Mouse (Mus musculus) stomach, embryonic 16.5 days (tissue): Measurements from ENCODE around the gene Tsc2. TPM values are rescaled to one million over a fixed set of nuclear protein-coding genes. Genes with fewer than 3 reads are reported as not detected.

Experiments used
- ATAC-seq: fragments of 200-750 bp; cut with Nextera tagmentation; 2 replicates; pipeline ENCODE4 v1.8.0; 2017; ENCODE audit warnings: moderate number of reproducible peaks, moderate TSS enrichment; ENCODE audit not compliant: insufficient read depth, low FRiP score
- H3K27ac ChIP-seq: fragments of 300-500 bp; sonication (generic); 2 replicates; pipeline ENCODE4 v1.5.1; 2014; ENCODE audit warnings: low read length
- H3K27me3 ChIP-seq: fragments of 300-500 bp; sonication (generic); 2 replicates; pipeline ENCODE4 v1.6.1; 2014; ENCODE audit warnings: low read length, control low read depth, mixed read lengths; ENCODE audit not compliant: control insufficient read depth, insufficient read depth
- H3K36me3 ChIP-seq: fragments of 300-500 bp; sonication (generic); 2 replicates; pipeline ENCODE4 v1.6.1; 2014; ENCODE audit warnings: low read length; ENCODE audit not compliant: control insufficient read depth, insufficient read depth
- H3K4me1 ChIP-seq: fragments of 300-500 bp; sonication (generic); 2 replicates; pipeline ENCODE4 v1.6.1; 2014; ENCODE audit warnings: low read length, control low read depth, mixed read lengths; ENCODE audit not compliant: control insufficient read depth, insufficient read depth
- H3K4me2 ChIP-seq: fragments of 300-500 bp; sonication (generic); 2 replicates; pipeline ENCODE4 v1.6.1; 2014; ENCODE audit warnings: low read depth, low read length, mixed read lengths
- H3K4me3 ChIP-seq: fragments of 300-500 bp; sonication (generic); replicated peaks from 2 replicates; pipeline ENCODE4 v1.5.1; 2014; ENCODE audit warnings: mild to moderate bottlenecking, low read length
- H3K9ac ChIP-seq: fragments of 300-500 bp; sonication (generic); 2 replicates; pipeline ENCODE4 v1.6.1; 2014; ENCODE audit warnings: low read length
- H3K9me3 ChIP-seq: fragments of 300-500 bp; sonication (generic); replicated peaks from 2 replicates; pipeline ENCODE4 v1.6.1; 2016; ENCODE audit warnings: low read length, control low read depth; ENCODE audit not compliant: control insufficient read depth
- WGBS: fragments of 180-500 bp; shearing (Covaris S2); extraction: QIAGEN DNeasy Blood & Tissue Kit; methylation state at CpG from one replicate; pipeline ENCODE4 v1.1.7; 2014; 5-methylcytosine and 5-hydroxymethylcytosine counted together
- polyA plus RNA-seq: library from polyadenylated mRNA; unstranded; fragments of >200 nt; fragmentation: Nextera tagmentation; extraction: Ambion mirVana; gene quantifications from 2 replicates; pipeline ENCODE4 v1.2.1, GENCODE M21; 2015

The Tsc2 gene
- polyA plus RNA-seq, 1 experiment from 2014 or later = 53.1 TPM

DNA sequence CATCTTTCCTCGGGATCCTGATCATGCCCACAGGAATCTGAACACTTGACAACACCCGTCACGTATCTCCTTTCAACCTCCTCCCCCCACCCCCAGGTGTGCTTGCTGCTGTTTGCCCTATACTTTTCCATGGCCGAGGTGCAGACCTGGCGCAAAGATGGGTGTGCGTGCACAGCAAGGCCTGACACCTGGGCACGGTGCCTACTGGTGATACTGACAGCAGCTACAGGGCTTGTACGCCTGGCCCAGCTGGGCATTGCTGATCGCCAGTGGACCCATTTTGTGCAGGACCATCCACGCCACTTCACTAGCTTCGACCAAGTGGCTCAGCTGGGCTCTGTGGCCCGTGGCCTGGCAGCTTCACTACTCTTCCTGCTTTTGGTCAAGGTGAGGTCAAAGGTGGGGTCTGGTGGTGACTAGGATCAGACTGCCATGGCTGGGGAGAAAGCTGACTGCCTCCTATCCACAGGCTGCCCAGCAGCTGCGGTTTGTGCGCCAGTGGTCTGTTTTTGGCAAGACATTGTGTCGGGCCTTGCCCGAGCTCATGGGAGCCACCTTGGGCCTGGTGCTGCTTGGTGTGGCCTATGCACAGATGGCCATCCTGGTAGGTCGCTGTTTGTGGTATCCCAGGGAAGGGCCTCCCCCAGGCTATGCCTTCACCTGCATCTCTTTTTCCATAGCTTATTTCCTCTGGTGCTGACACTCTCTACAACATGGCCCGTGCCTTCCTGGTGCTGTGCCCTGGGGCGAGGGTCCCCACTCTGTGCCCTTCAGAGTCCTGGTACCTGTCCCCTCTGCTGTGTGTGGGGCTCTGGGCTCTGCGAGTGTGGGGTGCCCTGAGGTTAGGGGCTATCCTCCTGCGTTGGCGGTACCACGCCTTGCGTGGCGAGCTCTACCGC lies 38.2 kb downstream of the Tsc2 start:
- no peak for ATAC-seq
- H3K27ac ChIP-seq = no peak overlapping the region
- 93% methylated on average over 26 of the region's 26 CpGs for WGBS
- H3K9me3 ChIP-seq = no peaks in the 10 kb centered on the region
- H3K36me3 ChIP-seq = peaks cover 23% of the 10 kb centered on the region
- H3K4me2 ChIP-seq = no peak overlapping the region
- no peak overlapping the region for H3K4me3 ChIP-seq
- no peaks in the 10 kb centered on the region for H3K27me3 ChIP-seq
- no peak overlapping the region for H3K9ac ChIP-seq
- no peaks in the 10 kb centered on the region for H3K4me1 ChIP-seq

- no peak overlapping the region for H3K4me2 ChIP-seq
- peaks cover 23% of the 10 kb centered on the region for H3K36me3 ChIP-seq
- H3K27ac ChIP-seq = no peak overlapping the region
- H3K4me1 ChIP-seq = no peaks in the 10 kb centered on the region
- H3K9me3 ChIP-seq = no peaks in the 10 kb centered on the region
- 83% methylated on average over 5 of the region's 5 CpGs for WGBS
- H3K27me3 ChIP-seq = no peaks in the 10 kb centered on the region
- H3K9ac ChIP-seq = no peak overlapping the region
- ATAC-seq = no peak
- H3K4me3 ChIP-seq = no peak overlapping the region
These were observed 39.2 kb downstream of the Tsc2 start for GRCm38 (mm10) chr17:24593248-24593647.

GRCm38 (mm10) chr17:24591695-24592094 lies 40.7 kb downstream of the Tsc2 start:
- no peaks in the 10 kb centered on the region for H3K27me3 ChIP-seq
- no peak overlapping the region for H3K9ac ChIP-seq
- H3K4me3 ChIP-seq = no peak overlapping the region
- no peaks in the 10 kb centered on the region for H3K4me1 ChIP-seq
- H3K36me3 ChIP-seq = peaks cover 18% of the 10 kb centered on the region
- H3K9me3 ChIP-seq = no peaks in the 10 kb centered on the region
- H3K27ac ChIP-seq = no peak overlapping the region
- 94% methylated on average over 5 of the region's 5 CpGs for WGBS
- H3K4me2 ChIP-seq = no peak overlapping the region
- ATAC-seq = no peak

DNA sequence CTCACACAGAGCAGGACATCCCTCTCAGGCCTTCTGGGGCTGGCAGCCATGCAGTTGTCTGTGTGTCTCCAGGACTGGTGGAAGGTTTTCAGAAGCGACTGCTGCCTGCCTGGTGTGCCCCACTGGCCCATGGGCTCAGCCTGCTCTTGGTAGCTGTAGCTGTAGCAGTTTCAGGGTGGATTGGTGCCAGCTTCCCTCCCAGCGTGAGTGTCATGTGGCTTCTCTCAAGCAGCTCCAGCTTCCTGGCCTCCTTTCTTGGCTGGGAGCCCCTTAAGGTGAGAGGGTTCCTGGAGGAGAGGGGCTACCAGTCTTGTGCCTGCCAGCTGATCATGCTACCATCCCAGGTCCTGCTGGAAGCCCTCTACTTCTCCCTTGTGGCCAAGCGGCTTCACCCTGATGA lies 41.5 kb downstream of the Tsc2 start:
- Histone ChIP-seq H3K9me3 (no peaks in the 10 kb centered on the region), H3K36me3 (peaks cover 18% of the 10 kb centered on the region), H3K4me3 (no peak overlapping the region), H3K27me3 (no peaks in the 10 kb centered on the region), H3K4me2 (no peak overlapping the region), H3K9ac (no peak overlapping the region), H3K4me1 (no peaks in the 10 kb centered on the region), H3K27ac (no peak overlapping the region)
- WGBS = 84% methylated on average over 3 of the region's 3 CpGs
- ATAC-seq = no peak

- WGBS = 94% methylated on average over 4 of the region's 4 CpGs
- H3K4me1 ChIP-seq = no peaks in the 10 kb centered on the region
These were observed 45.9 kb downstream of the Tsc2 start for GRCm38 (mm10) chr17:24586532-24586931.

GRCm38 (mm10) chr17:24584520-24584919 lies 47.9 kb downstream of the Tsc2 start:
- Histone ChIP-seq H3K4me2 (no peak overlapping the region), H3K4me1 (no peaks in the 10 kb centered on the region), H3K36me3 (peaks cover 18% of the 10 kb centered on the region), H3K27ac (peak overlapping the region; percentile 0; the same call in 1 of the 2 replicates), H3K9ac (no peak overlapping the region), H3K27me3 (no peaks in the 10 kb centered on the region), H3K9me3 (no peaks in the 10 kb centered on the region), H3K4me3 (no peak overlapping the region)
- no peak for ATAC-seq
- 55% methylated on average over 3 of the region's 3 CpGs for WGBS

More at GRCm38 (mm10) chr17:24586532-24586931, 45.9 kb downstream of the Tsc2 start:
- ATAC-seq = no peak
- Histone ChIP-seq H3K4me2 (no peak overlapping the region), H3K4me3 (no peak overlapping the region), H3K9ac (no peak overlapping the region), H3K9me3 (no peaks in the 10 kb centered on the region), H3K36me3 (peaks cover 23% of the 10 kb centered on the region; the same call in 1 of the 2 replicates), H3K27me3 (no peaks in the 10 kb centered on the region), H3K27ac (no peak overlapping the region)

DNA sequence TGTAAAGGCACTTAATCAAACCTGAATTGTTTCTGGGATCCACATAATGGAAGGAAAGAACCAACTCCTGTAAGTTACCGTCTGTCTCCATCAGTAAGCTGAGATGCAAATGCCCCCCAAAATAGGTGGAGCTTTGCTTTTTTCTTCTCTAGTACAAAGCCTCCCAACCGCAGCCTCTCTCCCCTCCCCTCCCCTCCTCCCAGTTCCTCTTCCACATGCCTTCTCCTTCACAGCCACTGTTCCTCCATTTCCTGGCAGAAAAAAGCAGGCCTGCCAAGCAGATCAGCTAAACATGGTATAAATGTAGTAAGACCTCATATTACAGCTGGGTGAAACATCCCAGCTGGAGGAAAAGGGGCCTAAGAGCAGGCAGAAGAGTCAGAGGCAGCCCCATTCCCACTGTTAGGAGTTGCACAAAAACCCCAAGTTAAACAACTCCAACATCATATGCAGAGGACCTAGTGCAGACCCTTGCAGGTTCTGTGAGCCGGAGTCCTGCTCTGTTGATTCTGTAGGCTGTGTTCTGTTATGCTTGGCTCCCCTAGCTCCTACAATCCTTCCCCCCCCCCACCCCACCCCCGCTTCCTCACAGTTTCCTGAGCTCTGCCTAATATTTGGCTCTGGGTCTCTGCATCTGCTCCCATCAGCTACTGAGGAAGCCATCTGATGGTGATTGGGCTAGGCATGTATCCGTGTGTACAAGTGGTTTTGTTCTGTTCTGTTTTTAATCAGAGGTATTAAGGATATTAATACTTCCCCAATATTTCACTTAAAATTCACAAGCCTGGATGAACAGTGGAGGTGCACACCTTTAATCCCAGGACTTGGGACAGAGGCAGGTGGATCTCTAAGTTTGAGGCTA lies 48.6 kb downstream of the Tsc2 start:
- Histone ChIP-seq H3K9me3 (no peaks in the 10 kb centered on the region), H3K9ac (no peak overlapping the region), H3K27me3 (no peaks in the 10 kb centered on the region), H3K4me2 (no peak overlapping the region), H3K4me1 (no peaks in the 10 kb centered on the region), H3K36me3 (peaks cover 18% of the 10 kb centered on the region), H3K27ac (peak overlapping the region; percentile 0; the same call in 1 of the 2 replicates), H3K4me3 (no peak overlapping the region)
- no peak for ATAC-seq
- WGBS = 61% methylated on average over 5 of the region's 5 CpGs

DNA sequence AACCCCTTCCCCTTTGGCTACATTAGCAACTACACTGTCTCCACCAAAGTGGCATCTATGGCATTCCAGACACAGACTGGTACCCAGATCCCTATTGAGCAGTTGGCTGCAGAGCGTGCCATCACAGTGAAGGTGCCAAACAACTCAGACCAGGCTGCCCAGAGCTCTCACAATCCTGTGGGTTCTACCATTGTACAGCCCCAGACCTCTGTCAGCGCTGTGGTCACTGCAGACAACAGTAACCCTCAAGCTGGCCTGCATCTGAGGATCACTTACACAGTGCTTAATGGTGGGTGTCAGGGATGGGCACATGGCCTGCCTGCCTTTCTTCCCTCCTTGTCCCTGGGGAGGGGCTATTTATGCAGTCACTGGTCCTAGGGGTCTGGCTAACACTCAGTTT lies 52.1 kb downstream of the Tsc2 start:
- peaks cover 18% of the 10 kb centered on the region for H3K36me3 ChIP-seq
- no peak for ATAC-seq
- no peak overlapping the region for H3K27ac ChIP-seq

GRCm38 (mm10) chr17:24579532-24579931 lies 52.9 kb downstream of the Tsc2 start:
- H3K27me3 ChIP-seq = no peaks in the 10 kb centered on the region
- no peak overlapping the region for H3K4me2 ChIP-seq
- H3K36me3 ChIP-seq = peaks cover 18% of the 10 kb centered on the region
- no peaks in the 10 kb centered on the region for H3K9me3 ChIP-seq
- ATAC-seq = no peak
- H3K4me1 ChIP-seq = no peaks in the 10 kb centered on the region
- 96% methylated on average over 3 of the region's 3 CpGs for WGBS
- no peak overlapping the region for H3K9ac ChIP-seq
- H3K4me3 ChIP-seq = no peak overlapping the region
- H3K27ac ChIP-seq = no peak overlapping the region

More for the DNA sequence above, 52.1 kb downstream of the Tsc2 start:
- H3K27me3 ChIP-seq = no peaks in the 10 kb centered on the region
- no peaks in the 10 kb centered on the region for H3K9me3 ChIP-seq
- H3K4me2 ChIP-seq = no peak overlapping the region
- 95% methylated on average over 2 of the region's 2 CpGs for WGBS
- no peaks in the 10 kb centered on the region for H3K4me1 ChIP-seq
- H3K9ac ChIP-seq = no peak overlapping the region
- no peak overlapping the region for H3K4me3 ChIP-seq
